In genomic region chr17:12678261-12678660, GRCm38 (mm10) we compare ENCODE assay signal across 23 mouse cellular contexts. TPM values are rescaled to one million over a fixed set of nuclear protein-coding genes. Genes with fewer than 3 reads are reported as not detected.
"Had no signal": no experiment of that assay in that cellular context is flagged by ENCODE, and none has a peak within 500 bp of the region (broad histone marks: within the 10 kb centered on the region; RNA-seq: fewer than 3 reads in every experiment).

No protein-coding gene starts in this region.

- H3K4me1 ChIP-seq: lung, embryonic 15.5 days; midbrain, embryonic 13.5 days; midbrain, embryonic 15.5 days; neural tube, embryonic 12.5 days; stomach, embryonic 15.5 days had no signal

- ATAC-seq: lung, postnatal 0 days; midbrain, embryonic 13.5 days; midbrain, embryonic 15.5 days had no signal

- H3K27ac ChIP-seq: lung, embryonic 15.5 days; macrophage; midbrain, embryonic 13.5 days; midbrain, embryonic 15.5 days; neural tube, embryonic 12.5 days; stomach, embryonic 15.5 days; stomach, postnatal 0 days had no signal

- H3K4me2 ChIP-seq: lung, embryonic 15.5 days; midbrain, embryonic 11.5 days; midbrain, embryonic 13.5 days; midbrain, embryonic 15.5 days; neural tube, embryonic 12.5 days; stomach, embryonic 15.5 days had no signal

- DNase-seq: lung, adult 2 months; lung, postnatal 14 days; lung, postnatal 36 days; right cerebral cortex, postnatal 14 days; thymus, adult 2 months; thymus, postnatal 25 days; thymus, postnatal 4 days had no signal

- H3K4me3 ChIP-seq: lung, embryonic 15.5 days; megakaryocyte, embryonic 14.5 days; midbrain, embryonic 13.5 days; midbrain, embryonic 15.5 days; neural tube, embryonic 12.5 days; stomach, embryonic 15.5 days had no signal

- H3K27me3 ChIP-seq: lung, embryonic 15.5 days; midbrain, embryonic 13.5 days; midbrain, embryonic 15.5 days; neural tube, embryonic 12.5 days; stomach, embryonic 15.5 days had no signal

- H3K9me3 ChIP-seq: lung, embryonic 15.5 days; midbrain, embryonic 15.5 days; neural tube, embryonic 12.5 days; stomach, embryonic 15.5 days had no signal

- H3K9ac ChIP-seq: lung, embryonic 15.5 days; midbrain, embryonic 13.5 days; midbrain, embryonic 15.5 days; neural tube, embryonic 12.5 days; stomach, embryonic 15.5 days had no signal

RNA-seq across cellular contexts. Expression of gene Slc22a1, which starts 2.6 kb away (rescaled TPM):
- total RNA-seq: megakaryocyte progenitor cell, adult 5-6 weeks; midbrain, postnatal 0 days; monocyte, adult 5-6 weeks; neutrophil, adult 5-6 weeks had no signal
- polyA plus RNA-seq: macrophage; midbrain, embryonic 11.5 days; midbrain, embryonic 13.5 days; midbrain, embryonic 15.5 days; midbrain, postnatal 0 days; neural tube, embryonic 12.5 days; neural tube, embryonic 14.5 days; testis, adult 2 months had no signal
